Mouse (Mus musculus): Measurements from ENCODE around the gene Dnajc1.

Gene Dnajc1

DNA sequence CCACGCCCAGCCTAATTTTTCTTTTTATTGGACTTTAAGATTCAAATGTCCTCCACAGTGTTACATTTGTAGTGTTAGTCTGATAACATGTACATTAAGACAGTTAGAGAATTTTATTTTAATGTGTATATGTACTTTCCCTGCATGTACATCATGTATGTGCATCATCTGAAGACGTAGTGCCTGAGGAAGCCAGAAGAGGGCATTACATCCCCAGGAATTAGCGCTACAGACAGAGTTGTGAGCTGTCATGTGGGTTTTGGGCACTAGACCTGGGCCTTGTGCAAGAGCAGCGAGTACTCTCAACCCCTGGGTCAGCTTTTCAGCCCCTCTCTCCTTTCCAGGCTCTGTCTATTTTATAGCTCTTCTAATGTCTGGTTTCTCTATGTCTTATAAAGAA is 189.7 kb downstream of the Dnajc1 start:
- DNase-seq (ENCODE audit: low read depth, low spot score), result peak; percentile 26

DNA sequence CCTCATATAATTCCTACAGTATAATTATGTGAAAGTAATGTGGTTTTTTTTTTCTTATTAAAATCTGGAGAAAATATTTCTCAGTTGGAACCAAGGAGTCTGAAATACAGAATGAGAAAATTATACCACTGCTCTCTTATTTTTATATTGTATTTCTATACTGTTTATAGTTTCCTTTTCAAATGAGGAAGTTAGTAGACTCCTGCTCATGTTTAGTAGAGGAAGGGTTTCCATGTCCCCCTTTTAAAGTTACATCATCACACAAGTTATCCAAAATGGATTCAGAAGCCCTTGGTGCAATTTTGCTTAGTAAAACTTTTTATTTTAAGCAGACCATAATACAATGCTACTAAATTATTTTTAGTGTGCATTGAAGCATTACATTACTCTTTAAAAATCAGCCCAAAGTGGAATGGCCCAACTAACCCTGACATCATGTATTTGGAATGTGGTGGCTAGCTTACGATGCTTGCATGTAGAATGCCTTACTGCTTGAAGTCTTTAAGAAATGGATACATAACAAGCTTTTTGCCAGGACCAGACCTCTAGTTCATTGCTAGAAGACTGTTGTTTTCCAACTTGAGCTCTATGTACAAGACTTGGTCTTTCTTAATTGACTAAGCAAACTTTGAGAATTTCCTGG is 190.7 kb downstream of the Dnajc1 start:
- DNase-seq (ENCODE audit: low read depth, low spot score), result peak; percentile 42

DNA sequence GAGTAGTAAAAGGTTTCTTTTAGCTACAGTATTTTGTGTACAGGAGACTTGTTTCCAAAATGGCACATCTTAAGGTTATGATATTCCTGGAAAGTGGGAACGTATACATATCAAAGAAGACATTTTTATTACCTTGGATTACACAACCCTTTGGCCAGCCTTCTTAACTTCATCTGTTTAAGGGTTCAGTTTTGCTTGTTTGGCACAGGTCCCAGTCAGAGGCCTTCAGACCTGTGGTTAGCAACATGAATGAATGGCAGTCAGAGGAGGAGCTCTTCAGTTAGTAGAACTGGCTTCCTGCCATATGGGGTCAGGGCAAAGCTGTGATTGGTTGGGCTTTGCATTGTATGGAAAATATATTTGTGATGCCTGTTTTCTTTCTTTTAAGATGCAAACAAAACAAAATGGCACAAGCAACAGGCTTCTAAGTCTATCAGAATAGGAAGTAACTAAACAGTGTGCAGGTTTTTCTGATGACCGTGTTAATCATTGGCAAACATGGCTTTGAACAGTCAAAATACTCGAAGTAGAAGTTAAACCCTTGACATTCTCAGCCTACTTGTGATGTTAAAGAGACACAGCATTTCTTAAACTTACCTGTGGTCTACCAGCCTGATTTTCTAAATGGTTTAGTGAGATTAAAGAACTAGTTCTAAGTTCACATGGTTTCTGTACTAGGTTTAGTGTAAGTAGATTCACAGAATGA is 196.8 kb downstream of the Dnajc1 start:
- DNase-seq (ENCODE audit: low read depth, low spot score), result peak; percentile 91

DNA sequence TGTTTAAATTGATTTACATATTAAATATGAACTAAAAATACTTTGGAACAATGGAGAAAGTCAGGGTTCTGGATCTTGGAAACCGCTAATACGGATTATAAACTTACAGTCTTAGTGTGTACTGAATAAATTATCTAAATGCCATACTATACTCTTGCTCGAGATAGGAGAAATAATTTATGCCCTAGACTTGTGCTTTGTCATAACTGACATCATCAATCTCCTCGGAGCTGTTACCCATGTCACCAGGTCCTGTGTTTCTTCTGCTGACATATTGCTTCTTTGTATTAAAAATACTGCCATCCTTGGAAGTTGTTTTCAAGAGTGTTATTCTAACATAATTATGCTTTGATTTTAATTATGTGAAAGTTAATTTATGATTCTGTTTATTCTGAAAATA is 197.3 kb downstream of the Dnajc1 start:
- DNase-seq (ENCODE audit: low read depth, low spot score), result no peak

DNA sequence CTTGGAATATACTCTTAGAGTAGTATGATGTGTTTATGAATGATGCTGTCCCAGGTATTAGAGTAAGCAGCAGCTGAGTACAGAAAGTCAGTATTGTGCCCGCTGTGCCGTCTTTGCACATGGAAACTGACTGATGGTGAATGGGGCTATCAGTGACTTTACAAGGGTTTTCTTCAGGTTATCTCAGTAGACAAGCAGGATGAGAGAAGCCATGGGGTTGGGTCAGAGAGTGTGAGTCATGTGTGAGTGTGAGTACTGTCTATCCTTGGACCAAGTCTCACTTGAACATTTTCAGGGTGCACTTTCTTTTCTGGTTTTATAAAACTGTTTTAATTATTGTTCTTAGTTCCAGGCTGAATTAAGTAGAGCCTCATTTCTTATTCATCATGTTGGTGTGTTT is 204.3 kb downstream of the Dnajc1 start:
- no peak for DNase-seq (ENCODE audit: low read depth, low spot score)

DNA sequence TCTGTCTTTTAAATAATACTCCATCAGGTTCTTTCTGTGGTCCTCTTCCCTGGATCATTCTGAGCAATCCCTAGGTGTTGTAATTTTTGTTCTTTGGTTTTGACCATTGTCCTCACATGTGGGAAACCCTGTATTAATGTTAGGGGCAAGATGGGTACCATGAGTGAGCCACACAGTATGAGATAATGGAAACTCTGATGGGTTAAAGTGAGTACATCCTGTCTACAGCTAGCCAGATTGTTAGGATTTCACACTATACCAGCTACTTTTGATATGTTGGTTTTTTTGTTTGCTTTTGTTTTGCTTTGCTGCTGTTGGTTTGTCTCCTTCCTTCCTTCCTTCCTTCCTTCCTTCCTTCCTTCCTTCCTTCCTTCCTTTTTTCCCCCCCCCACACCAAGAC is 209.6 kb downstream of the Dnajc1 start:
- DNase-seq (ENCODE audit: low read depth, low spot score), result no peak

DNA sequence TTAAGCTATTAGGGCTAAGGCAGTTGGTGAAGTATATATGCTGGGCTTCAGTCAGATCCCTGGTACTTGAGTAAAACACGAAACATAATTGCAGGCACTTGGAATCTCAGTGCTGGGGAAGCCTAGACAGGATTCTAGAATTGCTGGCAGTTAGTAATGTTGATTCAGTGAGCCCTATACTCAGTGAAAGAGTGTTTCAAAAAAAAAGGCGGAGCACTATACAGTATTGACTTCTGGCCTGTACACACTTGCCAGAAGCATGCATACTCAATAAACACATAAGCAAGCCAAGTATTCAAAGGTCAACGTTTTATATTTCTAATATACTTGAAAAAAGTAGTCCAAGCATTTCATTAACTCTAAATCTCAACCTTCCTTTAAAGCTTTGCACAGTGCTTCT is 211.0 kb downstream of the Dnajc1 start:
- no peak for DNase-seq (ENCODE audit: low read depth, low spot score)

DNA sequence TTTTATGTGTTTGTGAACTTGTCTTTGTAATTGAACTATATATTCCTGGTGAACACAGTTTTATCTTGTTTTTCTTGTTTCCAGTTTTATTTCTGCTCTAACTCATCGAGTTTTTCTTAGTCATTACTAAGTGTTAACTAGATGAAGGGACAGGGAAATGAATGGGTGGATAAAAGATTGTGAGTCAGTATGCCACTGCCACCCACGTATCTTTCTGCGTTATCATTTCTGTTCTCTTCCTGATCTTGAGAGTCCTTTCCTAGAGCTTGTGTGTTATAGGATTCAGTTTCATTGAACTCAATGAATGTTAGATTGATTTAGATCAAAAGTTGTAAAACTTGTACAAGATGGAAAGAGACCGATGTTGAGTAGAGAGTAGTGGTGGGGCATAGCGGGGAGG is 212.3 kb downstream of the Dnajc1 start:
- no peak for DNase-seq (ENCODE audit: low read depth, low spot score)

DNA sequence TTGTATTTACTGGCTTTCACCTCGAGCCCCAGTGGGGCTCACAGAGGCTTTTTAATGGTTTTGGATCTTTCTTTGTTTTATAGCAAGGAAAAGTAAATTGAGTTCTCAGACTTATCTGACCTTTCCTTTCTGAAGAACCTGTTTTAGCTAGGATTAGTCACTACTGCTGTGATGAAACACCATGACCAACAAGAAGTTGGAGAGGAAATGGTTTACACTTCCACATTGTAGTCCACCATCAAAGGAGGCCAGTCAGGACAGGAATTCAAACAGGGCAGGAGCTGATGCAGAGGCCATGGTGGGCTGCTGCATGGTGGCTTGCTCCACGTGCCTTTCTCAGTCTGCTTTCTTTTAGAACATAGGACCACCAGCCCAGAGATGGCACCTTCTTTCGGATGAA is 216.4 kb downstream of the Dnajc1 start:
- no peak for DNase-seq (ENCODE audit: low read depth, low spot score)

DNA sequence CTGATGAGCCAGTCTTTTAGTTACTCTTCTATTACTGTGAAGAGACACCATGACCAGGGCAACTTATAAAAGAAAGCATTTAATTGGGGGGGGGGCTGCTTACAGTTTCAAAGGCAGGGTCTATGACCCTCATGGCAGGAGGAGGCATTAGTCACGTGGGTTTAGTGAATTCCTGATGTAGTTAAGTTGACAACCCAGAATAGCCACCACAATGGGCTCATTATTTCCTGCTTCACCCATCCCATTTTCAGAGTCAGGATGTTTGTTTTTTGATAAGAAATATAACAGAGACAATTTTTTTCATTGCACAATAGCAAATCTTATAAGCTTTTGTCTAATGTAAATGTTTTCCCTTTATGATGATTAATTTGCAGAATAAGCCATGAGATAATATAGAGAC is 217.4 kb downstream of the Dnajc1 start:
- no peak for DNase-seq (ENCODE audit: low read depth, low spot score)

DNA sequence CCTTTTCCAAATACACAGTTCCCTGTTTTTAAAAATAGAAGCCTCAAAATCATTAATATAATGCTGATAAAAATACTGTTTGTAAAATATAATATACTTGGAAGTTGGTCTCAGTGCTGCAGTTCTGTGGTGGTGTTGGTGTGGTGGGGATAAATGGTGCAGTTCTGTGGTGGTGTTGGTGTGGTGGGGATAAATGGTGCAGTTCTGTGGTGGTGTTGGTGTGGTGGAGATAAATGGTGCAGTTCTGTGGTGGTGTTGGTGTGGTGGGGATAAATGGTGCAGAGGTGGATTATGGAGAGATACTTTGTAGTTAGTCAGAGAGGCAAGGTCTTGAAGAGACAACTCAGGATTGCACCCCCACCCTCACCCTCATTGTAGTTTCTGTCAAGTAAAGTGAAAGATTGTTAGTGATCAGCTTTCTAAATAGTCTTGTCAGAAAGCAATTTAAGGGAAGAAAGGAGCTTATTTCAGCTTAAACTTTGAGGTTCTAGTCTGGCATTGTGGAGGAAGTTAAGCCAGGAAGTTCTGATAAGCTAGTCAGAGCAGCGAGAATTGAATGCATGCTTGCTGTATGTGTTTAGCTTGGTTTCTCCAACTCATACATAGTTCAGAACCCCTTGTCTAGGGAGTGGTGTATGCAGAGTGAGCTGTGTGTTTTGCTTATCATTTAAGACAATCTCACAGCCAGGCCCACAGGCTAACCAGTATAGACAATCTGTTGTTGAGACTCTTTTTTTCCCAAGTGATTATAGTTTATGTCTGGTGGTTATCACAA is 223.3 kb downstream of the Dnajc1 start:
- no peak for DNase-seq (ENCODE audit: low read depth, low spot score)

DNA sequence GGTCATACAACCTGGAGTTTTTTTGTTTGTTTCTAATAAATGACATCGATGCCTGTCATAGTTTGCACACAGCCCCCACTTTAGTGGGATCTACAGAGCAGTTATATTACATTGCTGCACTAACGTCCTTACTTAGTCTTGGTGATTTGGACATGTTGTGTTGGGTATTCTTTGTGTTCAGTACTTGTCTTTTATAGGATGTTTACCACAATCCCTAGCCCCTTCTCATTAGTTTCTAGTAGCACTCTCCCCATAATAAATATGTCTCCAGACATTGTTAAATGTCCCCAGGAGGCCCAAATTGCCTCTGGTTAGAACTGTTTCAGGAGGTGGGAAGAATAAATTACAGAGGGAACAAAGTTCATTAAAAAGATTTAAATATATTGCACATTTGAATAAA is 227.1 kb downstream of the Dnajc1 start:
- no peak for DNase-seq (ENCODE audit: low read depth, low spot score)

DNA sequence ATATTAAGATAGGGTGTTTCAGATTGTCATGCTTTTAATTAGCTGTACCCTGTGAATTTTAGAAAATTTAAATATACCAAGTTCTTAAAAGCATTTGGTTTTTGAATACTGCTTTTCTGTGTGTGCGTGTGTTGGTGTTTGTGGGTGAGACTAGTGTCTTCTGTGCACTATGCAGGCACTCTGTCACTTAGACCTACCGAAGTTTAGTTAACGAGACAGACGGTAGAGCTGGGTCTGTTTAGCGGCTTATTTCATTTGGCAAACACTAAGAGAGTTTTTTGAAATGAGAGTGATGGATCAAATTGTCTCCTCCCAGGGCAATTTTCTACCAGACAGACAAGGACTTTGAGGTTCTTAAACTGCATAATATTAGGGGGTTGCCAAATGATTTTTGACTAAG is 231.6 kb downstream of the Dnajc1 start:
- no peak for DNase-seq (ENCODE audit: low read depth, low spot score)

DNA sequence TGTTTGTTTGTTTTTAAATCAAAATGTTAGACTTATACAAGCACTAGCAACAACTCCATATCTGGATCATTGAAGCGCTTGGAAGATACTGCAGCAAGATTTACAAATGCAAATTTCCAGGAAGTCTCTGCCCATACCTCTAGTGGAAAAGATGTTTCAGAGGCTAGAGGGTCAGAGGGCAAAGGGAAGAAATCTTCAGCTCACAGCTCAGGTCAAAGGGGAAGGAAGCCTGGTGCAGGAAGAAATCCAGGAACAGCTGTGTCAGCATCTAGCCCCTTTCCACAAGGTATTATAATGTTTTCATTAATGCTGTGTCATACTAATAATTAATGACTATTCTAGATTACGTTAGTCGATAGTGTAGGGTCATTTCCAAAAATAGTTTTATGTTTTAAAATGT is 233.2 kb downstream of the Dnajc1 start:
- no peak for DNase-seq (ENCODE audit: low read depth, low spot score)

DNA sequence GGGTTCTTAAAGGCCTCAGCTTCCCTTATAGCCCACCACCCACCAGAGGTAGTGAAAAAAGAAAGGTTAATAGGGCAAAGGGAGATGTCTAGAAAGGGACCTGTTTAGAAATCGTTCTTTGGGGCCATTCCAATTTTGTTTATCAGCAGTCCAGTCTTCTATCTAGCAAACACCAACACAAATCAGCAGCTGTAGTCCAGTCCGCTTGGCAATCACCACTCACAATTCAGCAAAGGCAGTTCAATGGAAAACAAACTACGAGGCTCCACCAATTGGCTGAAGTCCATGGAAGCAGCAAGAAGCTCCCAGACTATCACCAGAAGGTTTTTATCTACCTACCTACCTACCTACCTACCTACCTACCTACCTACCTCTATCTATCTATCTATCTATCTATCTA is 236.5 kb downstream of the Dnajc1 start:
- no peak for DNase-seq (ENCODE audit: low read depth, low spot score)
